Mouse (Mus musculus): ENCODE results near the gene Calcr.
"Not testable (repeated sequence)": the region's sequence is repeated elsewhere in the genome, so short reads cannot be mapped to it uniquely, and the experiment has no call there.

The Calcr gene

GRCm38 (mm10) chr6:3764230-3764764 is at the start of gene Calcr:
Gene Calcr, minus strand, starts transcription at chr6:3764714.
- DNase-seq (ENCODE audit: low spot score) = no peak

DNA sequence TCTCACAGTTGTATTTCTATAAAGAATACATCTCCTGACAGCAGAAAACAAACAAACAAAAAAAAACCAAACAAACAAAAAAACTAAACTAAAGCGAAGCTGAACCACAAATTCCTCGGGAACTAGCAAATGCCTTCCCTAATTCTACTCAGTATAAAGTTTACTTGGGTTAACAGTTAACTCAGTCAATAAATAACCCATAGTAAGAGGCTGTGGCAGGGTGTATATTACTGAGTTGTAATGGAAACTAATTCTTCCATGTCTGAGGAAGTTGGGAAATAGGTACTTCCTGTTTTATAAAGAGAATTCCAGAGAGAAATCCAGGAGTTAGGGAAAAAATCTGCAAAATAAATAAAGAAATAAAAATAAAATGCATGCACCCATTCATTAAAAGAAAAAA is 3.0 kb upstream of the Calcr start:
- no peak for DNase-seq (ENCODE audit: low spot score)

DNA sequence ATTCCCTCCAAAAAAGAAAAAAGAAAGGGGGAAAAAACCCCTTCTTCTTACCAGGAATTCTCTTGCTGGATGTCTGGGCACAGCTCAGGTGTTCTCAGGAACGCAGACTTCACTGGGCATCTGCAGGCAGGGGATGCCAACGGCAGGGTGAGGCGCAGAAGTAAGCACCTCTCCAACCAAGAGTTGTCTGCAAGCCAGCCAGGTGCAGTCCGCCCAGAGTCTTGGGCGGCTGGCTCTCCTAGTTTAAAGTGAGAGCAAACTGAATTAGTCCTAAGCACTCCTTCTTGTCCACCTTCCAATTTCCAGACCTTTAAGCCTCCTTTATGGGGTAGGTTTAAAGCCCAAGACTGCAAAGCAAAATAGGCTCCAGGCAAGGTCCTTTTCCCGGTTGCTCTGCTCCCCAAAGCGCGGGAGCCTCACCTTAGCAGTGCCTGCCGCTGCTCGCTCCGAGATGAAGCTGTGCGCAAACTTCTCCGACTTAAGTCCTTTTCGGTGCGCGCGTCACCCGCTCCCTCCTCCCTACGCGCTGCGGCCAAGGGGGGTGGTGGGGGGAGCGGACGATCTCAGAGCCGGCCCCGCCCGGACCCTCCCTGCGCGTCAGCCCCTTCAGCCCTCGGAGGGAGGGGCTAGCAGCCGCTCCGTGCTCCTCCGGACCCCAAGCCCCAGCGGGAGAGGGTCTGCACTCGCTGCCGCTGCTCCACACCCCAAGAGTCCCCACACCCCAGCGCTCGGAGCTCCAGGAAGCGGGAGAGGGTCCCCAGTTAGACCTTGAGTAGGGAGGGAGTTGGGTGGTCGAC is 1.1 kb downstream of the Calcr start:
- no peak for DNase-seq (ENCODE audit: low spot score)

GRCm38 (mm10) chr6:3751576-3751975 is 12.9 kb downstream of the Calcr start:
- DNase-seq (ENCODE audit: low spot score) = no peak

DNA sequence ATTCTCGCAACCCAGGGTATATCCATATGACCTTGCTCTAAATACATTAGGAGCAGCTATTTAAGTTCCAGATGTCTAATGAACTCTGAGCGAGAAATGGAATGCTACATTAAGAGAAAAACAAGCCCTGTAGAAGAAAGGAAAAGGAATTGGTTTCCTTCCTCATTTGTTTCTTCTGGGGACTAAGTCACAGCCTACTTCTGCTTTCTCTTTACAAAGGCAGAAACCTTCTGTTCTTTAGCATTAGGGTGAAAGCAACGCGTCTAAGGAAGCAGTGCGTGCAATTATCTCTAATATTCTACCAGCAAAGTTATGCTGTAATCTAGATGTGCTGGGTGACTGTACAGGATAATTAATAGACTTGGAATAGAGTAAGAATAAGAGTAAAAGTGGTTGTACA is 14.9 kb downstream of the Calcr start:
- no peak for DNase-seq (ENCODE audit: low spot score)

DNA sequence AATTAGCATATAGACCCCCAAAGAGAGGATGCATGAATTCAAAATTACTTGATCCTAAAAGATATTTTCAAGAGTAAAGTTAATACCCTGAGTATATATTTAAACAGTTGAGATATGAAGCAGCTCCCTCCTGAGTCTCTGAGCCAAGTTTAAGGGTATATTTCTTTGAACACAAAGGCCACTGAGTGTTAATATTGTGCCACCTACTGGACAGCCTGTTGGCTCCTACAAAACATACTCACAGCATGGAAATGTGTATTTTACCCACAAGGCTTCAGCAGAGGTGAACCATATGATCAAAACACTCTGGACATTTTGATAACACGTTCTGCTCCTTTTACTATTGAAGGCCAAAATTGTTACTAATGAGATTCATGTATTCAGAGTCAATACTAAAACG is 19.0 kb downstream of the Calcr start:
- no peak for DNase-seq (ENCODE audit: low spot score)

GRCm38 (mm10) chr6:3741996-3742713 is 22.4 kb downstream of the Calcr start:
- DNase-seq (ENCODE audit: low spot score) = no peak

GRCm38 (mm10) chr6:3741296-3741695 is 23.2 kb downstream of the Calcr start:
- DNase-seq (ENCODE audit: low spot score) = no peak

DNA sequence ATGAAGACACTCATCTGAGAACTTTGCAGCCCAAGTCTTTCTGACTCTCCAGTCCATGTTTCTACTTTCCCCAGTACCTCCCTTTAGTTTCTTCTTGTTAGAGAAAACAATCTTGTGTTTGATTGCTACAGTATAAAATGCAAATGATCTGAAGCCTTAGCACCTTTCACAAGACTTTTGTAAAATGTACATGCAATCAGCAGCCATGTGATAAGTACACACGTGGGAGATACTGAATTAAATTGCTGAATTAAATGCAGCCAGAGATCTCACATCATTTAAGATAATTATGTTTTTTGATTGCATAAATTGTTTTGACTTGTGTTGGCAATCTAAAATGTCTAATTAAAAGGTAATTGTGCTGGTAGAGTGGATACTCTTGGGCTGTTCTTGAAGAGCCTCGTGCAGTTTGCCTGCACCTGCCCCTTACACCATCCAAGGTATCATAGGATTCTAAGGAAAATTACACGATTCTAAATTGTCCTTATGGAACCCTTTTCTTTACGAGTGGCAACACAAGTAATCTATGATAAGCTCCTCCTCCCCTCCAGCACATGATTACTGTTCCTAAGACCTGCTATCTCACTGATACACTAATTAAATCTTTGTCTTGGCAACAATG is 34.2 kb downstream of the Calcr start:
- DNase-seq (ENCODE audit: low spot score) = no peak

DNA sequence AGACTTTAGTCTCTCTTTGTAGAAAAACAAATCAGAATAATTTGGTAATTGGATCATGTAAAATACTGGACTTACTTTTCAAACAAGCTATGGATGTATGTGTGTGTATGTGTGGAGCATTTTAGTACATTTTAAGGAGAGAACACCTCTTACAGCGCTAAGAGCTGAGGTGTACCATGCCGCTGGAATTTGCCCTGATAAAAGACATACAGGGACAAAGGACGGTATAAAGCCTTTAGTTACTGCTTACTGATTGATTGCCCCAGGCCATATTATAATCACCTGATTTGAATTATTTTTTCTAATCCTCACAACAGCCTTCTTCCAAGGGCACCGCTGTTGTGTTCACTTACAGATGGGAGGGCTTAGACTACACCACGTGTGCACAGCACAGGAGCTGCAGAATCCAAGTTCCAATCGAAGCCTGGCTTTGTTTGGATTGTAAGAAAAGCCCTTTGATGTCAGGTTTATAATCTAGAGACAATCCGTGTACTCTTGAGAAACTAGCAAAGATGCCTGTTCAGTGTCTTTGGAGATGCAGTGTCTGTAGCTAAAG is 76.3 kb downstream of the Calcr start:
- no peak for DNase-seq (ENCODE audit: low spot score)

DNA sequence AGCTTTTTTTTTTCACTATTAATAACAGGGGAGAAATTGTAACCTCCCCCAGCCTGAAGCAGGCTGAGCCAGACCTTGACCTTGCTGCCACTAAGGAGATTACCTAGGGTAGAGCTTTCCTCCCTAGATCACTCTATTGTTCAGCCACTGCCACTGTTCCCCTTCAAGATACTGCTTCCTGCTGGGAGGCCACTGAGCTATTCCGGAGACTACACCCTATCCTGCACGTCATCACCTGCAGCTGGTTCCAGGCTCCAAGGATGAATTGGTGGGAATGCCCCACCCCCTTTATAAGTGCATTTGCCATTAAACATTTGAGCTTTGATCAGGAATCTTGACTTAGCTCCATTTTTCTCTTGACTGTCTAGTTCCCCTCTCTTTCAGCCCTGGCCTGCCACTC is 86.2 kb downstream of the Calcr start:
- not testable (repeated sequence) for DNase-seq (ENCODE audit: low spot score)

- no peak for DNase-seq (ENCODE audit: low spot score)
These were observed 86.7 kb downstream of the Calcr start for GRCm38 (mm10) chr6:3677806-3678205.

GRCm38 (mm10) chr6:3671941-3672340 is 92.6 kb downstream of the Calcr start:
- not testable (repeated sequence) for DNase-seq (ENCODE audit: low spot score)

DNA sequence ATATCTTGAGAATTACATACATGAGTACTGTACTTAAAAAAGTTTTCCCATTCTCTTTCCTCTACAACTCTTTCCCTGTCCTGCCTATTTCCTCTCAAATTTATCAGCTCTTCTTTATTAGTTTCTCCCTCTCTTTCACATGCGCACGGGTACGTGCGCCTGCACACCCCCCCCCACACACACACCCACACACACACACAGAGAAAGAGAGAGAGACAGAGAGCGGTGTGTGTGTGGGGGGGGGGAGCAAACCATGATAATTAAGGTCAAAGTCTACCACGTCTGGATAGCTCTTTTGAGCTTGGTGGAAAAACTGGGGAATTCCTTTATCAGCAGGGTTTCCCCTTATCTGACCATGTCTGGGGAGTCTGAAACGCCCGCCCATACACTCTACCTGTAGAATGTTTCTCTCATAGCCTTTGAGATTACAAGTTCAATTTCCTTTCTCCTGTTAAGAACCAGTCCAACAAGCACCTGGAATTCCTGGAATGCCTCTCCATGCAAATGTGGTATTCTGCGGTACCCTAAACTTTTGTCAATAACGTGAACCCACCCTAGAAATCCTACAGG is 100.3 kb downstream of the Calcr start:
- no peak for DNase-seq (ENCODE audit: low spot score)

GRCm38 (mm10) chr6:3658405-3658804 is 106.1 kb downstream of the Calcr start:
- DNase-seq (ENCODE audit: low spot score) = no peak
